Mouse (Mus musculus): Measurements from ENCODE around the gene Stard3.

Stard3 gene

GRCm38 (mm10) chr11:98358161-98359083 is at the start of gene Stard3:
Gene Stard3, plus strand, starts transcription at chr11:98358368.
- peak; percentile 82 for DNase-seq (ENCODE audit: low spot score in 2 of 2)

GRCm38 (mm10) chr11:98313790-98314323 is 44.3 kb upstream of the Stard3 start:
- peak; percentile 57 to 70 for DNase-seq (ENCODE audit: low spot score in 2 of 2)

- no peak for DNase-seq (ENCODE audit: low spot score in 2 of 2)
These were observed 40.7 kb upstream of the Stard3 start for GRCm38 (mm10) chr11:98317479-98317878.

- peak; percentile 23 to 39 for DNase-seq (ENCODE audit: low spot score in 2 of 2)
These were observed 39.6 kb upstream of the Stard3 start for GRCm38 (mm10) chr11:98318421-98319116.

- peak in 1 of 2 experiments; percentile 27 for DNase-seq (ENCODE audit: low spot score in 2 of 2)
These were observed 39.0 kb upstream of the Stard3 start for GRCm38 (mm10) chr11:98319120-98319519.

GRCm38 (mm10) chr11:98319544-98319943 is 38.6 kb upstream of the Stard3 start:
- no peak for DNase-seq (ENCODE audit: low spot score in 2 of 2)

- DNase-seq (ENCODE audit: low spot score in 2 of 2) = no peak
These were observed 38.2 kb upstream of the Stard3 start for GRCm38 (mm10) chr11:98319944-98320343.

GRCm38 (mm10) chr11:98320381-98320780 is 37.8 kb upstream of the Stard3 start:
- peak in 1 of 2 experiments; percentile 35 for DNase-seq (ENCODE audit: low spot score in 2 of 2)

GRCm38 (mm10) chr11:98320806-98321676 is 37.1 kb upstream of the Stard3 start:
- peak in 1 of 2 experiments; percentile 35 for DNase-seq (ENCODE audit: low spot score in 2 of 2)

GRCm38 (mm10) chr11:98321677-98322003 is 36.5 kb upstream of the Stard3 start:
- no peak for DNase-seq (ENCODE audit: low spot score in 2 of 2)

- no peak for DNase-seq (ENCODE audit: low spot score in 2 of 2)
These were observed 36.0 kb upstream of the Stard3 start for GRCm38 (mm10) chr11:98322159-98322558.

- no peak for DNase-seq (ENCODE audit: low spot score in 2 of 2)
These were observed 34.9 kb upstream of the Stard3 start for GRCm38 (mm10) chr11:98323136-98323866.

- no peak for DNase-seq (ENCODE audit: low spot score in 2 of 2)
These were observed 34.2 kb upstream of the Stard3 start for GRCm38 (mm10) chr11:98323933-98324332.

GRCm38 (mm10) chr11:98325191-98325820 is 32.9 kb upstream of the Stard3 start:
- no peak for DNase-seq (ENCODE audit: low spot score in 2 of 2)

- no peak for DNase-seq (ENCODE audit: low spot score in 2 of 2)
These were observed 32.3 kb upstream of the Stard3 start for GRCm38 (mm10) chr11:98325821-98326218.

- no peak for DNase-seq (ENCODE audit: low spot score in 2 of 2)
These were observed 31.4 kb upstream of the Stard3 start for GRCm38 (mm10) chr11:98326741-98327135.

GRCm38 (mm10) chr11:98327136-98328030 is 30.8 kb upstream of the Stard3 start:
- no peak for DNase-seq (ENCODE audit: low spot score in 2 of 2)

- DNase-seq (ENCODE audit: low spot score in 2 of 2) = no peak
These were observed 30.2 kb upstream of the Stard3 start for GRCm38 (mm10) chr11:98328031-98328370.

- no peak for DNase-seq (ENCODE audit: low spot score in 2 of 2)
These were observed 29.6 kb upstream of the Stard3 start for GRCm38 (mm10) chr11:98328371-98329069.

Data from frontal cortex, postnatal 36 days (tissue).